Mouse (Mus musculus) stomach, embryonic 14.5 days (tissue): ENCODE results near the gene Etfbkmt. TPM values are rescaled to one million over a fixed set of nuclear protein-coding genes. Genes with fewer than 3 reads are reported as not detected.

Experiments
- ATAC-seq: fragments of 200-750 bp; cut with Nextera tagmentation; 2 replicates; pipeline ENCODE4 v1.8.0; 2017; ENCODE audit warnings: low read depth, moderate TSS enrichment; ENCODE audit not compliant: insufficient number of reproducible peaks, insufficient read depth, low FRiP score
- H3K27ac ChIP-seq: fragments of 300-500 bp; sonication (generic); 2 replicates; pipeline ENCODE4 v1.5.1; 2014; ENCODE audit warnings: mild to moderate bottlenecking, low read length, moderate library complexity, mixed read lengths
- H3K27me3 ChIP-seq: fragments of 300-500 bp; sonication (generic); 2 replicates; pipeline ENCODE4 v1.6.1; 2014; ENCODE audit warnings: low read length, control low read depth, mixed read lengths; ENCODE audit not compliant: control insufficient read depth, insufficient read depth
- H3K36me3 ChIP-seq: fragments of 300-500 bp; sonication (generic); 2 replicates; pipeline ENCODE4 v1.6.1; 2014; ENCODE audit warnings: mild to moderate bottlenecking, control low read depth, low read length, moderate library complexity, mixed read lengths; ENCODE audit not compliant: control insufficient read depth, insufficient read depth
- H3K4me1 ChIP-seq: fragments of 300-500 bp; sonication (generic); 2 replicates; pipeline ENCODE4 v1.6.1; 2014; ENCODE audit warnings: low read length, control low read depth, mixed read lengths; ENCODE audit not compliant: control insufficient read depth, insufficient read depth
- H3K4me2 ChIP-seq: fragments of 300-500 bp; sonication (generic); replicated peaks from 2 replicates; pipeline ENCODE4 v1.6.1; 2014; ENCODE audit warnings: low read depth, low read length, control low read depth
- H3K4me3 ChIP-seq: fragments of 300-500 bp; sonication (generic); 2 replicates; pipeline ENCODE4 v1.5.1; 2014; ENCODE audit warnings: low read depth, low read length, control low read depth
- H3K9ac ChIP-seq: fragments of 300-500 bp; sonication (generic); replicated peaks from 2 replicates; pipeline ENCODE4 v1.6.1; 2014; ENCODE audit warnings: low read depth, mild to moderate bottlenecking, control low read depth, low read length, moderate library complexity, mixed read lengths
- H3K9me3 ChIP-seq: fragments of 300-500 bp; sonication (generic); 2 replicates; pipeline ENCODE4 v1.6.1; 2016; ENCODE audit warnings: low read depth, low read length, control low read depth; ENCODE audit not compliant: control insufficient read depth
- WGBS: fragments of 180-500 bp; shearing (Covaris S2); extraction: QIAGEN DNeasy Blood & Tissue Kit; methylation state at CpG from one replicate; pipeline ENCODE4 v1.1.7; 2014; 5-methylcytosine and 5-hydroxymethylcytosine counted together
- polyA plus RNA-seq: library from polyadenylated mRNA; unstranded; fragments of >200 nt; fragmentation: Nextera tagmentation; extraction: Ambion mirVana; gene quantifications from 2 replicates; pipeline ENCODE4 v1.2.1, GENCODE M21; 2014

Gene Etfbkmt
- polyA plus RNA-seq, 1 experiment from 2014 or later = 18.8 TPM

GRCm38 (mm10) chr6:149193276-149193905, 53.7 kb downstream of the Etfbkmt start:
- H3K4me3 ChIP-seq = no peak overlapping the region
- H3K9me3 ChIP-seq = no peaks in the 10 kb centered on the region
- no peak overlapping the region for H3K27ac ChIP-seq
- H3K4me2 ChIP-seq = no peak overlapping the region
- no peak overlapping the region for H3K9ac ChIP-seq
- H3K36me3 ChIP-seq = no peaks in the 10 kb centered on the region
- ATAC-seq = peak; percentile 28; the same call in 1 of the 2 replicates
- 76% methylated on average over 5 of the region's 5 CpGs for WGBS
- H3K27me3 ChIP-seq = no peaks in the 10 kb centered on the region
- H3K4me1 ChIP-seq = peaks cover 8% of the 10 kb centered on the region

- no peak overlapping the region for H3K27ac ChIP-seq
- 44% methylated on average over 3 of the region's 3 CpGs for WGBS
- ATAC-seq = no peak; the same call in 1 of the 2 replicates
These were observed 57.5 kb downstream of the Etfbkmt start for GRCm38 (mm10) chr6:149197116-149197515.

DNA sequence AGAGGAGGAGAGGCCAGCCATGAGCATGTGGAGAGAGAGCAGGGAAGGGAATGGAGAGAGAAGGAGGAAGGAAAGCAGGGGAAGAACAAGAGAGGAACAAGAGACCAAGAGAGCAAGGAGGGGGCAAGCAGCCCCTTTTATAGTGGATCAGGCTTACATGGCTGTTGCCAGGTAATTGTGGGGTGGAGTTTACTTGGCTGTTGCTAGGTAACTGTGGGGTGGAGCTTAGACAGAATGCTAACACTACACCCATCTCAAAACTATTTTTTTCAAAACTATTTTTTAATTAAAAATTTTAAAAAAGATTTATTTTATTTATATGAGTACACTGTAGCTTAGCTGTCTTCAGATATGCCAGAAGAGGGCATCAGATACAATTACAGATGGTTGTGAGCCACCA, 58.9 kb downstream of the Etfbkmt start:
- H3K27ac ChIP-seq = no peak overlapping the region
- H3K4me3 ChIP-seq = no peak overlapping the region
- no peak overlapping the region for H3K9ac ChIP-seq
- ATAC-seq = no peak
- H3K4me1 ChIP-seq = peaks cover 8% of the 10 kb centered on the region
- H3K9me3 ChIP-seq = no peaks in the 10 kb centered on the region
- no peak overlapping the region for H3K4me2 ChIP-seq
- H3K36me3 ChIP-seq = no peaks in the 10 kb centered on the region
- H3K27me3 ChIP-seq = no peaks in the 10 kb centered on the region

More at GRCm38 (mm10) chr6:149197116-149197515, 57.5 kb downstream of the Etfbkmt start:
- no peaks in the 10 kb centered on the region for H3K9me3 ChIP-seq
- H3K4me2 ChIP-seq = no peak overlapping the region
- H3K36me3 ChIP-seq = no peaks in the 10 kb centered on the region
- H3K9ac ChIP-seq = no peak overlapping the region
- H3K4me1 ChIP-seq = peaks cover 8% of the 10 kb centered on the region
- no peaks in the 10 kb centered on the region for H3K27me3 ChIP-seq
- H3K4me3 ChIP-seq = no peak overlapping the region

Other genes with a start within 250 kb of the Etfbkmt start
- 13.9 and 14.7 TPM in 2 replicates for gene Caprin2, start 243.6 kb upstream of the Etfbkmt start, polyA plus RNA-seq
- 118 and 129 TPM in 2 replicates for gene Sinhcaf, start 193.4 kb upstream of the Etfbkmt start, polyA plus RNA-seq
- 11.7 and 12.1 TPM in 2 replicates for gene Dennd5b, start 38.2 kb upstream of the Etfbkmt start, polyA plus RNA-seq
- not detected in 2 replicates for gene Gm10203, start 9.7 kb upstream of the Etfbkmt start, polyA plus RNA-seq
- 31.7 and 37.0 TPM in 2 replicates for gene Amn1, start 48.9 kb downstream of the Etfbkmt start, polyA plus RNA-seq
- gene Resf1, start 169.6 kb downstream of the Etfbkmt start, polyA plus RNA-seq = 59.3 and 61.3 TPM in 2 replicates